Comparison of ENCODE assay signal across 16 mouse cellular contexts in genomic region chr1:34288721-34289471, GRCm38 (mm10).
DNase-seq lines count a peak whose midpoint lies in the region; ATAC-seq and TF ChIP-seq lines count a peak whose summit lies in the region.
"Had no signal": no experiment of that assay in that cellular context is flagged by ENCODE, and none has a peak within 500 bp of the region (broad histone marks: within the 10 kb centered on the region; RNA-seq: fewer than 3 reads in every experiment).

No protein-coding gene starts in this region.

- no peak overlapping the region for H3K4me2 ChIP-seq in heart, postnatal 0 days (ENCODE audit: low read depth, low read length)
- no peak overlapping the region for H3K4me2 ChIP-seq in stomach, postnatal 0 days (replicated peaks; ENCODE audit: low read depth)
- no peak overlapping the region for H3K4me2 ChIP-seq in forebrain, postnatal 0 days (ENCODE audit: low read depth)
- H3K4me2 ChIP-seq: hindbrain, embryonic 15.5 days had no signal

- peaks cover 84% of the 10 kb centered on the region for H3K36me3 ChIP-seq in heart, postnatal 0 days (replicated peaks; ENCODE audit: control insufficient read depth, insufficient read depth, low read length)
- peaks cover 25% of the 10 kb centered on the region; the same call in 1 of the 2 replicates for H3K36me3 ChIP-seq in stomach, postnatal 0 days (ENCODE audit: control insufficient read depth, insufficient read depth, low read length)
- H3K36me3 ChIP-seq in forebrain, postnatal 0 days (ENCODE audit: insufficient read depth): peaks cover 60% of the 10 kb centered on the region
- H3K36me3 ChIP-seq: G1E had no signal

- ATAC-seq in heart, postnatal 0 days (ENCODE audit: insufficient read depth, low read depth): no peak
- 0 out of 2 replicates have a peak, but pooled peaks have one; percentile 19 for ATAC-seq in stomach, postnatal 0 days (ENCODE audit: low FRiP score, low TSS enrichment)
- no peak for ATAC-seq in forebrain, postnatal 0 days

- peak; percentile 22 for DNase-seq in adrenal gland, adult 2 months
- no peak for DNase-seq in adrenal gland, postnatal 4 days (ENCODE audit: low spot score in 2 of 2)
- no peak for DNase-seq in heart, postnatal 0 days (ENCODE audit: low spot score)
- no peak for DNase-seq in heart, adult 18-20 months
- DNase-seq in lung, postnatal 10 days: peak; percentile 24
- no peak for DNase-seq in lung, postnatal 36 days
- DNase-seq in stomach, postnatal 0 days (ENCODE audit: low spot score): no peak
- no peak for DNase-seq in forebrain, postnatal 0 days
- DNase-seq: cerebellum, adult 11-12 months; gastrocnemius, postnatal 10 days; left cerebral cortex, postnatal 4 days; thymus, postnatal 36 days had no signal

- TF ChIP-seq EP300 in heart, postnatal 0 days (IDR thresholded peaks at IDR 0.05; ENCODE audit: low read depth): no peak
- TF ChIP-seq EP300 in stomach, postnatal 0 days (optimal IDR thresholded peaks at IDR 0.05): no peak

- H3K9ac ChIP-seq in heart, postnatal 0 days (replicated peaks; ENCODE audit: low read depth, low read length): no peak overlapping the region
- H3K9ac ChIP-seq in stomach, postnatal 0 days (ENCODE audit: low read length): no peak overlapping the region
- no peak overlapping the region for H3K9ac ChIP-seq in forebrain, postnatal 0 days
- H3K9ac ChIP-seq: hindbrain, embryonic 15.5 days had no signal

- H3K27ac ChIP-seq in heart, postnatal 0 days (ENCODE audit: low read depth): peak overlapping the region; percentile 62
- no peak overlapping the region for H3K27ac ChIP-seq in stomach, postnatal 0 days (replicated peaks)
- H3K27ac ChIP-seq in forebrain, postnatal 0 days (ENCODE audit: low read depth, low read length): no peak overlapping the region
- H3K27ac ChIP-seq: forebrain, embryonic 10.5 days; hindbrain, embryonic 15.5 days; macrophage had no signal

- no peaks in the 10 kb centered on the region for H3K27me3 ChIP-seq in heart, postnatal 0 days (ENCODE audit: control insufficient read depth, insufficient read depth, low read length)
- H3K27me3 ChIP-seq in stomach, postnatal 0 days (ENCODE audit: control insufficient read depth, insufficient read depth, low read length): no peaks in the 10 kb centered on the region
- H3K27me3 ChIP-seq in forebrain, postnatal 0 days (ENCODE audit: insufficient read depth, low read length): no peaks in the 10 kb centered on the region
- H3K27me3 ChIP-seq: hindbrain, embryonic 15.5 days had no signal

- no peaks in the 10 kb centered on the region for H3K9me3 ChIP-seq in heart, postnatal 0 days (replicated peaks; ENCODE audit: control insufficient read depth, low read length)
- no peaks in the 10 kb centered on the region for H3K9me3 ChIP-seq in stomach, postnatal 0 days (ENCODE audit: control insufficient read depth, low read length)
- no peaks in the 10 kb centered on the region for H3K9me3 ChIP-seq in forebrain, postnatal 0 days (ENCODE audit: low read length)
- H3K9me3 ChIP-seq: G1E; hindbrain, embryonic 15.5 days had no signal

- H3K4me1 ChIP-seq in heart, postnatal 0 days (ENCODE audit: control insufficient read depth, insufficient read depth): peaks cover 10% of the 10 kb centered on the region
- H3K4me1 ChIP-seq in stomach, postnatal 0 days (replicated peaks; ENCODE audit: control insufficient read depth, insufficient read depth): no peaks in the 10 kb centered on the region
- H3K4me1 ChIP-seq in forebrain, postnatal 0 days (ENCODE audit: insufficient read depth): no peaks in the 10 kb centered on the region
- H3K4me1 ChIP-seq: forebrain, embryonic 10.5 days; hindbrain, embryonic 15.5 days had no signal

- 57% methylated on average over 13 of the region's 13 CpGs for whole genome bisulfite sequencing in heart, postnatal 0 days
- WGBS in stomach, postnatal 0 days: 67% methylated on average over 13 of the region's 13 CpGs
- WGBS in forebrain, postnatal 0 days: 85% methylated on average over 13 of the region's 13 CpGs

- TF ChIP-seq CTCF in heart, postnatal 0 days (IDR thresholded peaks at IDR 0.05; ENCODE audit: low read depth): no peak
- no peak for TF ChIP-seq CTCF in stomach, postnatal 0 days (IDR thresholded peaks at IDR 0.05; ENCODE audit: low read depth)
- no peak for TF ChIP-seq CTCF in forebrain, postnatal 0 days (IDR thresholded peaks at IDR 0.05; ENCODE audit: low read depth)

- H3K4me3 ChIP-seq in heart, postnatal 0 days (ENCODE audit: low read depth, low read length): no peak overlapping the region
- no peak overlapping the region for H3K4me3 ChIP-seq in stomach, postnatal 0 days (ENCODE audit: low read depth, low read length)
- H3K4me3 ChIP-seq in forebrain, postnatal 0 days (ENCODE audit: low read depth, low read length): no peak overlapping the region
- H3K4me3 ChIP-seq: forebrain, embryonic 10.5 days; hindbrain, embryonic 15.5 days had no signal

Comparison
In these comparisons a context has a peak if more than half of its experiments do, and no peak if none do; other contexts are left out.
1. DNase-seq: peak in adrenal gland, adult 2 months (single experiment) and lung, postnatal 10 days (single experiment); none in adrenal gland, postnatal 4 days (0 of 2), heart, postnatal 0 days (single experiment), heart, adult 18-20 months (0 of 2), lung, postnatal 36 days (single experiment), stomach, postnatal 0 days (single experiment) and forebrain, postnatal 0 days (single experiment).